Mouse (Mus musculus): Measurements from ENCODE around the gene Itih2. TPM values are rescaled to one million over a fixed set of nuclear protein-coding genes. Genes with fewer than 3 reads are reported as not detected.
A peak's percentile ranks its signal among the peaks of the same experiment; 100 is the strongest.

Gene Itih2
- polyA plus RNA-seq, 1 experiment from 2014 or later: 1.7 TPM

DNA sequence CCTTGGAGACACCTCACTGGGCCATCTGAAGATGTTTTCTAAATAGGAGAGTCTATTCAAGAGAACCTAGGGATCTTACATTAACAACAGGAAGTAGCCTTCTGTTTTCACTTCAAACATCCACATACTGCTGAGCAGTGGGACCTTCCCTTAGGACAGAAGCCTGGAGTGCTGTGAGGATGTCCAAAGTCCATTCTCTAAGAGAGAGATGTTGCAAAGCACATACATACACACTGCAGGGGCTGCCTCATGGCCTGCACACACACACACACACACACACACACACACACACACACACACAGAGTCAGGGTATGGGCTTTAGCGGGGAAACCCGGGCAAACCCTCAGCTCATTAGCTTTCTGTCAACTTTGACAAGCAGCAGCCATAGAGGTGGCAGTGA, 30.7 kb downstream of the Itih2 start:
- no peak overlapping the region for H3K4me3 ChIP-seq
- no peaks in the 10 kb centered on the region for H3K36me3 ChIP-seq
- ATAC-seq (ENCODE audit: low FRiP score): peak; percentile 48; the same call in 1 of the 2 replicates
- H3K4me2 ChIP-seq: no peak overlapping the region
- H3K27ac ChIP-seq: no peak overlapping the region
- H3K4me1 ChIP-seq (replicated peaks): no peaks in the 10 kb centered on the region
- no peaks in the 10 kb centered on the region for H3K9me3 ChIP-seq
- H3K27me3 ChIP-seq: no peaks in the 10 kb centered on the region
- H3K9ac ChIP-seq: no peak overlapping the region
- 67% methylated on average over 2 of the region's 2 CpGs for WGBS

DNA sequence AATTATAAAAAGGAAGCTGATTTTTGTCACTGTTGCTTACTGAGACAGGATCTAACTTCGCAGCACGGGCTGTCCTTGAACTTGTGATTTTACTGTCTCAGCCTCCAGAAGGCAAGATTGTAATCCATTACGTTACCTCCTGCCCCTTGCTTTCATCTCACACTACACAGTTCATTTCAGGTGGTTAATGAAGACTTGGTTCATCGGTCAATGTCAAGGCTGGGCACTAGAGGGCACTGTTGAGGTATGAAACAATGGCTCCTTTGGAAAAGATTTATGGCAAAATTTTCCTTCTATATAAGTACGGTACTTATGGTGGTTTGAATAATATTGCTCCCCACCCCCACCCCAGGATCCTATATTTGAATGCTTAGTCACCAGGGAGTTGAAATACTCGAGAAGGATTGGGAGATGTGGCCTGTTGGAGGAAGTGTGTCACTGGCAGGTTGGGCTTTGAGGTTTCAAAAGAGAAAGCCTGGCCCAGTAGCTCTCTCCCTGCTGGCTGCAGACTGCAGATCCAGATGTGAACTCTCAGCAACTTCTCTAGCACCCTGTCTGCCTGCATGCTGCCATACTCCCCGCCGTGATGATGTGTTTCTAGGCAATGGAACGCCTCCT, 32.5 kb downstream of the Itih2 start:
- H3K9me3 ChIP-seq: no peaks in the 10 kb centered on the region
- no peak overlapping the region for H3K4me2 ChIP-seq
- no peaks in the 10 kb centered on the region for H3K27me3 ChIP-seq
- peak; percentile 25; the same call in 1 of the 2 replicates for ATAC-seq (ENCODE audit: low FRiP score)
- no peak overlapping the region for H3K9ac ChIP-seq
- 37% methylated on average over 9 of the region's 9 CpGs for WGBS
- no peak overlapping the region for H3K4me3 ChIP-seq
- H3K36me3 ChIP-seq: peaks cover 6% of the 10 kb centered on the region
- no peak overlapping the region for H3K27ac ChIP-seq
- H3K4me1 ChIP-seq (replicated peaks): no peaks in the 10 kb centered on the region

DNA sequence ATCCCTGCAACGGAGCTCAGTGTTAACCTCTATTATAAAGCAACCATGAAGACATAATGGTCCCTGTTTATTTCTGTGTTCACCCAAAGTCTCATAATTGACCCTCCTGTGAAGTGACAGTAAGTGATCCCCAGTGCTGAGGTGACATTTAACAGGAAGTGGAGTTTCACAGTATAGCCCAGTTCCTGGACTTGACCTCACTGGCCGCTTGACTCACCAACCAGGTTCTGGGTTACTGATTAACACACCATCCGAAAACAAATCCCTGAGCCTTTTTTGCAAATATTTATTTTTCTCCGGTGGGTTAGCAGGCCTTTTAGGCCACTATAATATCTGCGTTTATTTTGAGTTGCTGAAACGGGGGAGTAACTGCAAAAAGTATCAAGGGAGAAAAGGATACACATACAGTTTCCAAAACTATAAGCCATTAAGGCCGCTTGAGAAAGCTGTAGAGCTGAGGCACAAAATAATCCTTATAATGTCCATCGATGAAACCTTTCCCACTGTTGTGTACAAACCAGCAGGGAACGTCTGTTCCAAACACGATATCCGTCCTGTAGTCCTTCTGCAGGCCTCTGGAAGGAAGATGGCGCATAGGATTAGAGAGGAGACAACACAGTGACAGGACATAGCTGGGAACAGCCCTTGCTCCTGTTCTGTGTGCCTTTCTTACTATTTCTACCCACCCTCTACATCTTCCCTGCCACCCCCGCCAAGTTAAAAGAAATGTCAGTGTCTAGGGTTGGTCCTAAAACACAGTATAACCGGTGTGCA, 36.7 kb downstream of the Itih2 start:
- Histone ChIP-seq H3K36me3 (peaks cover 42% of the 10 kb centered on the region), H3K4me1 (replicated peaks) (no peaks in the 10 kb centered on the region), H3K4me2 (no peak overlapping the region), H3K9me3 (no peaks in the 10 kb centered on the region), H3K9ac (no peak overlapping the region), H3K27me3 (no peaks in the 10 kb centered on the region), H3K4me3 (no peak overlapping the region), H3K27ac (no peak overlapping the region)
- WGBS: 92% methylated on average over 14 of the region's 14 CpGs
- ATAC-seq (ENCODE audit: low FRiP score): no peak

DNA sequence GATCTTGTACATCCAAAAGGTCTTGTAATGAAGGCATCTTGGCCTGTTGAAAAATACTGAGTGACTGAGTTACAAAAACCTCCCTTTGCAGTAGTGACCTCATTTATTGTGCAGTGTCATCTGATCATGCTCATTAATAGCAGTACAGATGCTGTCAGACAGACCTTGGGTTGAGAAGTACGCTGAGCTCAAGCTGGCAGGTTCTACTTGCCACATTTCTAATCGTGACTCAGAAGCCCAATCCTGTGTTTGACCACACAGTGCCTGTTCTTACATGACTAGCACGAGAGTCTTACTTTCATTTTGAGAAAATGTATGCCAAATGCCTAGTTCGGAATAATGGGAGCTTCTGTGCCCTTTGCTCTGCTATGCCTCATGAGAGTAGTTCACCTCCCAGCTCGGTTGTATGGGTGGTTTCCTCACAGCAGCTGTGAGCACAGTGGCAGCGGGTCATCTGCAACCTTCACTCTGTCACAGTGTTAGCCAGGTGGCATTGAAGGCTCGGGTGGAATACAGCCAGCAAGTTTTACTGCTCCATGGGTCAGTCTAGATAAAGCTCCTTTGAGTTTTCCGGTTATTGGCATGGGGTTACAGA, 43.8 kb downstream of the Itih2 start:
- no peak for ATAC-seq (ENCODE audit: low FRiP score)
- Histone ChIP-seq H3K4me3 (no peak overlapping the region), H3K9ac (no peak overlapping the region), H3K4me1 (replicated peaks) (peaks cover 8% of the 10 kb centered on the region; the same call in 1 of the 2 replicates), H3K4me2 (no peak overlapping the region), H3K27me3 (no peaks in the 10 kb centered on the region), H3K9me3 (no peaks in the 10 kb centered on the region), H3K27ac (no peak overlapping the region), H3K36me3 (peaks cover 66% of the 10 kb centered on the region)
- 86% methylated on average over 8 of the region's 8 CpGs for WGBS

DNA sequence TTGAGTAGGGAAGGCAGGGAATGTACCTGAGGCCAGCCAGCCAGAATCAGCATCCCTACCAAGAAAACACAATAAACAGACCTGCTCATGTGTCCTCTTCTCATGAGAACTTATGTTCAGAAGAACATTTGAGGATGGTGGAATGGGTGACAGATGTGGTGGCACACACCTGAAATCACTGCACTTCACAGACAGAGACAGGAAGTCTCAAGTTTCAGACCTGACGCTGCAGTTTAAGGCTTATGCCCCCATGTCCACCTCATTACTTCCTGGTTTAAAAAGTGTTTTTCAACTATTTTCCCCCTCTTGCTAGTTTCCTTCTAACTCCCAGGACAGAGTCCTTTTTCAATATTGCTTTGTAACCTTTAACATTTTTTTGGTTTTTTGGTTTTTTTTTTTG, 48.5 kb downstream of the Itih2 start:
- Histone ChIP-seq H3K27ac (no peak overlapping the region), H3K4me2 (no peak overlapping the region), H3K4me1 (replicated peaks) (peaks cover 36% of the 10 kb centered on the region), H3K9me3 (no peaks in the 10 kb centered on the region), H3K27me3 (no peaks in the 10 kb centered on the region), H3K9ac (no peak overlapping the region), H3K36me3 (peaks cover 28% of the 10 kb centered on the region), H3K4me3 (no peak overlapping the region)
- WGBS: 96% methylated on average over 1 of the region's 1 CpGs
- no peak for ATAC-seq (ENCODE audit: low FRiP score)

DNA sequence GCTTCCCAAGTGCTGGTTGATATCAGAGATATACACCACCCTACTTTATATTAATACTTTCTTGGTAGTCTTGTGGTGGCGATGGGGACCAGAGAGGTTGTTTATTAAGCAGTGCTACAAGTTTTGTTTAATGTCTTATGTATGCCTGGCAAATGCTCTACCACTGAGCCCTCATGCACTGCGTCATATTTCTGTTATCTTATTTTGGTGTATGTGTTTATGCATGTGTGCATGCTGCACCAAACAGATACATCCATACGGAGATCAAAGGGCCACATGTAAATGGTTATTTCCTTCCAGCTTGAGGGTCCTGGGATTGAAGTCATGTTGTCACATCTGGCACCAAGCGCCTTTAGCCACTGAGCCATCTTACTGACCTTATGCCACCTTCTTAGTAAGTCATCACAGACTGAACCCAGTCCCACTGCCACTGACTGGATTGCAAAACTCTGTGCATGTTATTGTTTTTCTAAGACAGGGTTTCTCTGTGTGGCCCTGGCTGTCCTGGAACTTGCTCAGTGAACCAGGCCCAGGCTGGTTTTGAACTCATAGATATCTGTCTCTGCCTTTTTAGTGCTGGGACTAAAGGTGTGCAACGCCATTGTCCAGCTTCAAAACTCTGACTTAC, 49.6 kb downstream of the Itih2 start:
- Histone ChIP-seq H3K9ac (peak overlapping the region; percentile 85), H3K4me1 (replicated peaks) (peaks cover 45% of the 10 kb centered on the region), H3K4me2 (peak overlapping the region; percentile 81), H3K36me3 (peaks cover 18% of the 10 kb centered on the region), H3K27ac (no peak overlapping the region), H3K4me3 (peak overlapping the region; percentile 89), H3K9me3 (no peaks in the 10 kb centered on the region), H3K27me3 (no peaks in the 10 kb centered on the region)
- WGBS: 93% methylated on average over 5 of the region's 5 CpGs
- no peak for ATAC-seq (ENCODE audit: low FRiP score)

DNA sequence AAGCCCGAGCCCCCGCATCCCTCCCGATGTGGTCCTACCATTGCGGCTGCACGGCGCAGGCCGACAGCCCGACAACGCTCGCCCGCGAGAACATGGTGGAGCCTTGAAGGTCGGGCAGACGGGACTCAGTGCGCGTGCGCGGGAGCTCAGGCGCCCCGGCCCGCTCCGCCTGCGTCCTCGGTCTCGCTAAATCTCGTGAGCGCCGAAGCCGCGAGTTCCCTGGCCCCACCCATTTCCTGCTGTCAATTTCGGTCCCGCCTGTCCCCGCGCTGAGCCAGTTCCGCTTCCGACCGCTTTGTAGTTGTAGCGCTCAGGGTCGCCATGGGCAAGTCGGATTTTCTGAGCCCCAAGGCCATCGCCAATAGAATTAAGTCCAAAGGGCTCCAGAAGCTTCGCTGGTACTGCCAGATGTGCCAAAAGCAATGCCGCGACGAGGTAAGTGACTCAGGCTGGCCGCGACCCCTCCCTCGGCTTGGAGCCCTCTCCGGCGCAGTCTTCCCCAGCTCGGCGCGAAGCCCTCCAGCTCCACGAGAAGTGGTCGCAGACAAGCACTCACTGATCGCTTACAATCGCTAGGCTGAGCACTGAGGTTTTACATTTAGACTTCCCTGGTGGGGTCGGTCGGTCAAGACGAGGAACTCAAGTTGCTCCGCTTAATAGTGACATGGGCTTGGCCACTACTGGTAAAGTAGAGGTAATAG, 50.7 kb downstream of the Itih2 start, which contains the start of the genes Atp5c1 and Kin:
Atp5c1 (minus strand) TSS at position 201 of the 701 bp plus-strand sequence.
Kin (plus strand) TSS at position 284 of the 701 bp plus-strand sequence.
- Histone ChIP-seq H3K4me3 (peak within 1 kb of the TSS; percentile 89), H3K9me3 (no peaks in the 10 kb centered on the region), H3K27me3 (no peaks in the 10 kb centered on the region), H3K4me1 (replicated peaks) (peaks cover 52% of the 10 kb centered on the region), H3K9ac (peak within 1 kb of the TSS; percentile 96), H3K4me2 (peak within 1 kb of the TSS; percentile 81), H3K27ac (peak within 1 kb of the TSS; percentile 96), H3K36me3 (peaks cover 13% of the 10 kb centered on the region)
- ATAC-seq (ENCODE audit: low FRiP score): peak; percentile 98
- under 1% methylated on average over 61 of the region's 61 CpGs for WGBS

DNA sequence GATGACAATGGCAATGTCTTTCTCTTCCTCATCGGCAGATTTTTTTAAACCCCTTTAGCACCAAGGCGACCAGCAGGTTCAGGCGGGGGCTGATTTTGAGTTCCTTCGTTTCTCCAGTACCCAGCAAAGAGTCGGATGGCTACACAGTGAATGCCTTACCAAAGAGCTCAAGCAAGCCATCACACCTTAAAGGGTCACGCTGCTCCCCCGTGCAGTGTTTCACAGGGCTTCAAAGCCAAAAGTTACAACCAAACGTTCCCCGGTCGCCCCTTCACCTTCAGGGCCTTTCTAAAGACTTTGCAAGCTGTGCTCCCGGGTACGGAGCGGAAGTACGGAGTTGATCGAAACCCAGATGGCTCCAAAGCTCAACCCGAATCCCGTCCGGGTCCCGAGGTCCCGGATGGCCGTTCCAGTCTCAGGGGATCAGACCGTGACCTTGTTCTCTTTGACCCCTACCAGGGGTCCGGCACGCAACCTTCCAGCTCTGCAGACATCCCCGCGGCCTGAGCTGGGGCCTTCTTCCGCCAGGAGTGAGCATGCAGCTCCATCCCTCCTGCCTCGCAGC, 51.4 kb downstream of the Itih2 start:
- Histone ChIP-seq H3K9ac (peak overlapping the region; percentile 96), H3K4me1 (replicated peaks) (peaks cover 55% of the 10 kb centered on the region), H3K4me2 (peak overlapping the region; percentile 81), H3K27me3 (no peaks in the 10 kb centered on the region), H3K9me3 (no peaks in the 10 kb centered on the region), H3K27ac (peak overlapping the region; percentile 96), H3K4me3 (peak overlapping the region; percentile 89), H3K36me3 (peaks cover 15% of the 10 kb centered on the region)
- no peak for ATAC-seq (ENCODE audit: low FRiP score)
- under 1% methylated on average over 28 of the region's 28 CpGs for WGBS

DNA sequence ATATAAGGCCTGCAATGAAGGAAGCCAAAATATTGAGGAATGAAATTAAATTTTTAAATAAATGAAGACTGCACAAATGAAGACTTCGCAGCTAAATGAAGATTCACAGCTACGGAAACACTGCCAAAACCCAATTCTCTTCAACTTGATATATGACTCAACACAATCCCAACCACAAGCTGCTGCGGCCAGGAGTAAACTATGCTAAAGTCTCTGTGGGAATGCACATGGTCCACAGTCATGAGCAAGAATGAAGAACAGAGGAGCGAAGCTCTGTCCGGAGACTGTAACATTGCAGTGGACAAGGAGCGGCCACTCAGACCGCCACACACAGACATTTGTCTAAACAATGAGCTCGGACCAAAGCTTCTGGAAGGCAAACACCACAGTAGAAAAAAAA, 54.5 kb downstream of the Itih2 start:
- Histone ChIP-seq H3K27me3 (no peaks in the 10 kb centered on the region), H3K9me3 (no peaks in the 10 kb centered on the region), H3K27ac (no peak overlapping the region), H3K36me3 (peaks cover 13% of the 10 kb centered on the region), H3K4me1 (replicated peaks) (peaks cover 52% of the 10 kb centered on the region), H3K4me2 (no peak overlapping the region), H3K9ac (no peak overlapping the region), H3K4me3 (no peak overlapping the region)
- ATAC-seq (ENCODE audit: low FRiP score): no peak
- 90% methylated on average over 8 of the region's 8 CpGs for WGBS

DNA sequence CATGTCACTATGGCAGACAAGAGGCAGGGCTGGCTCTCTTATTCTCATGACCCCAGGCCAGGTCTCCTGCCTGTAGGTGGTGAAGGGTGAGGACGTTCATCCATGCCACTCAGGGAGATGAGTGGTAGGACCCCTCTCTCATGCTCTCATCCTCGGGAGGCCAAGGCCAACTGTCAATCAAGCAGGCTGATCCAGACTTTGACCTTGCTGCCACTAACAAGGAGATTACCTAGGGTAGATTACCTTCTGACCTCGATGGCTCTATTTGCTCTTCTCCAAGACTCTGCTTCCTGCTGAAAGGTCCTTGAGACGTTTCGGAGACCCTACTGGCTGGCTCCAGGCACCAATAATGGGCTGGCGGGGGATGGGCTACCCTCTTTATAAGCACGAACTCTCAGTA, 56.7 kb downstream of the Itih2 start:
- Histone ChIP-seq H3K4me2 (no peak overlapping the region), H3K4me1 (replicated peaks) (peaks cover 46% of the 10 kb centered on the region), H3K27ac (no peak overlapping the region), H3K27me3 (no peaks in the 10 kb centered on the region), H3K9ac (no peak overlapping the region), H3K9me3 (no peaks in the 10 kb centered on the region), H3K36me3 (peaks cover 13% of the 10 kb centered on the region), H3K4me3 (no peak overlapping the region)
- ATAC-seq (ENCODE audit: low FRiP score): 0 out of 2 replicates have a peak, but pooled peaks have one; percentile 11
- 87% methylated on average over 7 of the region's 7 CpGs for WGBS

DNA sequence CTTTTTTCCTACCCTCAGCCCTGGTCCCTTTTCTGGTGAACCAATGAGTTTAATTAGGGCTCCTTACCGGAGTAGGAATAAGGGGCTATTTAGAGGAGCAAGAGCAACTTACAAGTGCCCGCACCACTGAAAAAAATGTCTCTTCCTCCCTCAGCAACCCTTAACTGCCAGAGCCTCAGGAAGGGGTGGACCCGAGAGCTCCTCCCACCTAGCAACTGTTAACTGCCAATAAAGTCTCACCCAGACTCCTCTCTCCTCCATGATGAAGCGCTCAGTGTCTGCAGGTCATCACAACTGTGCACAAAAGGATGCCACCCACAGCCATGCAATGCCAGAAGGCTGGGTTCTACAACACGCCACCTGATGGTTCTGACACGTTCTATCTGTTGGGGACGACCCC, 59.4 kb downstream of the Itih2 start:
- Histone ChIP-seq H3K27me3 (no peaks in the 10 kb centered on the region), H3K4me2 (no peak overlapping the region), H3K36me3 (peaks cover 29% of the 10 kb centered on the region), H3K27ac (no peak overlapping the region), H3K4me3 (no peak overlapping the region), H3K4me1 (replicated peaks) (peaks cover 27% of the 10 kb centered on the region), H3K9me3 (no peaks in the 10 kb centered on the region), H3K9ac (no peak overlapping the region)
- ATAC-seq (ENCODE audit: low FRiP score): no peak
- 97% methylated on average over 7 of the region's 7 CpGs for WGBS

Data from hindbrain, embryonic 13.5 days (tissue).